ENCODE assay signal across 25 mouse cellular contexts in the genomic region with DNA sequence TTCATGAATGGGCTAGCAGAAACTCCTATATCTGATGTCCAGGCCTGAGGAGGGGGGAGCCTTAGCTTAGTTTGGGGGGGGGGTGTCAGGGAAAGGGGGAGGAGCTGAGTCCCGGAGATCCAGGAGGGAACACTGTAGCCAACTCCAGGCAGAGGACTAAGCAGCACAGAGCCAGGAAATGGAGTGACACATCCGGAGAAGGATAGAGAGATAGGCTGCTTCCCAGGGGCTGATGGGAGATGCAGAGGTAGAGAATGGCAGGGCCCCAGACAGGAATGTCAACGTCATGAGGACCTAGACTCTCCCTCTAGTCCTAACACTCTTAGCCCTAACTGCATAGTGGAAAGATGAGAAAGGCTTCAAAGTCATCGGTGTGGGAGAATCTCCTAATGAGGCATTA. TPM values are rescaled to one million over a fixed set of nuclear protein-coding genes. Genes with fewer than 3 reads are reported as not detected.
DNase-seq lines count a peak whose midpoint lies in the region; ATAC-seq and TF ChIP-seq lines count a peak whose summit lies in the region.
"Had no signal": no experiment of that assay in that cellular context is flagged by ENCODE, and none has a peak within 500 bp of the region (broad histone marks: within the 10 kb centered on the region; RNA-seq: fewer than 3 reads in every experiment).

No protein-coding gene starts in this region.

- ATAC-seq in heart, embryonic 11.5 days (replicated peaks; ENCODE audit: insufficient number of reproducible peaks, low FRiP score, low TSS enrichment) = no peak
- 0 out of 2 replicates have a peak, but pooled peaks have one; percentile 26 for ATAC-seq in heart, postnatal 0 days (ENCODE audit: insufficient read depth, low read depth)
- ATAC-seq: forebrain, embryonic 14.5 days; hindbrain, embryonic 16.5 days; intestine, embryonic 15.5 days had no signal

- no peak for TF ChIP-seq EP300 in heart, postnatal 0 days (IDR thresholded peaks at IDR 0.05; ENCODE audit: low read depth)

- intact Hi-C loops in heart, postnatal 25 days (cut with DNase I) = loop anchor here (10.0 kb wide), 1 partner anchor 47 kb away; a partner anchor contains a TSS

- peaks cover 97% of the 10 kb centered on the region for H3K79me2 ChIP-seq in macrophage (ENCODE audit: inconsistent target)

- H3K9ac ChIP-seq in heart, embryonic 11.5 days (ENCODE audit: low read depth, low read length) = no peak overlapping the region
- no peak overlapping the region for H3K9ac ChIP-seq in heart, postnatal 0 days (replicated peaks; ENCODE audit: low read depth, low read length)
- H3K9ac ChIP-seq: intestine, embryonic 15.5 days; liver, embryonic 15.5 days; midbrain, embryonic 12.5 days; neural tube, embryonic 12.5 days had no signal

- no peak for TF ChIP-seq CTCF in heart, postnatal 0 days (IDR thresholded peaks at IDR 0.05; ENCODE audit: low read depth)
- TF ChIP-seq CTCF in lung, adult 2 months (IDR thresholded peaks at IDR 0.05; ENCODE audit: insufficient read depth, low read length) = no peak

- H3K27ac ChIP-seq in heart, embryonic 11.5 days (ENCODE audit: low read depth, low read length) = peak overlapping the region; percentile 43; the same call in 1 of the 2 replicates
- H3K27ac ChIP-seq in heart, postnatal 0 days (ENCODE audit: low read depth) = peak overlapping the region; percentile 30; the same call in 1 of the 2 replicates
- H3K27ac ChIP-seq in macrophage = peak overlapping the region; percentile 82
- H3K27ac ChIP-seq: hindbrain, embryonic 10.5 days; intestine, embryonic 15.5 days; layer of hippocampus, adult 2 months; limb, embryonic 10.5 days; liver, embryonic 15.5 days; midbrain, embryonic 12.5 days; neural tube, embryonic 12.5 days; stomach, postnatal 0 days had no signal

- H3K27me3 ChIP-seq in heart, embryonic 11.5 days (ENCODE audit: control insufficient read depth, insufficient read depth, low read length) = no peaks in the 10 kb centered on the region
- no peaks in the 10 kb centered on the region for H3K27me3 ChIP-seq in heart, postnatal 0 days (ENCODE audit: control insufficient read depth, insufficient read depth, low read length)
- H3K27me3 ChIP-seq: CH12.LX; intestine, embryonic 15.5 days; liver, embryonic 15.5 days; midbrain, embryonic 12.5 days; neural tube, embryonic 12.5 days had no signal

- no peak overlapping the region for H3K4me3 ChIP-seq in heart, embryonic 11.5 days (ENCODE audit: low read depth, low read length)
- no peak overlapping the region for H3K4me3 ChIP-seq in heart, postnatal 0 days (ENCODE audit: low read depth, low read length)
- H3K4me3 ChIP-seq in lung, adult 2 months (replicated peaks; ENCODE audit: extremely low read depth, low read depth, low read length) = no peak overlapping the region
- H3K4me3 ChIP-seq in macrophage (ENCODE audit: inconsistent target) = no peak overlapping the region
- H3K4me3 ChIP-seq: hindbrain, embryonic 10.5 days; intestine, embryonic 15.5 days; layer of hippocampus, adult 2 months; limb, embryonic 10.5 days; liver, embryonic 15.5 days; midbrain, embryonic 12.5 days; neural tube, embryonic 12.5 days had no signal

- DNase-seq in heart, adult 18-20 months = no peak
- DNase-seq in heart, postnatal 0 days (ENCODE audit: low spot score) = peak; percentile 52
- DNase-seq in heart, postnatal 25 days (ENCODE audit: low spot score) = no peak
- DNase-seq in lung, postnatal 10 days = peak; percentile 40
- DNase-seq in lung, adult 2 months = no peak
- DNase-seq: adrenal gland, postnatal 25 days; B cell, adult 2 months; cerebellum, adult 9-10 months; gastrocnemius, postnatal 25 days; liver; right cerebral cortex, postnatal 14 days; thymus, adult 2 months had no signal

- H3K4me1 ChIP-seq in heart, embryonic 11.5 days (ENCODE audit: control insufficient read depth, insufficient read depth, low read length) = peaks cover 29% of the 10 kb centered on the region
- peaks cover 52% of the 10 kb centered on the region for H3K4me1 ChIP-seq in heart, postnatal 0 days (ENCODE audit: control insufficient read depth, insufficient read depth)
- H3K4me1 ChIP-seq in lung, adult 2 months (ENCODE audit: control insufficient read depth, insufficient read depth, low read length) = peaks cover 21% of the 10 kb centered on the region

- no peaks in the 10 kb centered on the region for H3K36me3 ChIP-seq in heart, embryonic 11.5 days (ENCODE audit: control insufficient read depth, insufficient read depth, low read length)
- H3K36me3 ChIP-seq in heart, postnatal 0 days (replicated peaks; ENCODE audit: control insufficient read depth, insufficient read depth, low read length) = 0 out of 2 replicates have a peak, but pooled peaks cover 3% of the 10 kb centered on the region
- H3K36me3 ChIP-seq in macrophage (ENCODE audit: inconsistent target) = no peaks in the 10 kb centered on the region
- H3K36me3 ChIP-seq: hindbrain, embryonic 10.5 days; intestine, embryonic 15.5 days; limb, embryonic 10.5 days; liver, embryonic 15.5 days; midbrain, embryonic 12.5 days; neural tube, embryonic 12.5 days had no signal

- 54% methylated on average over 4 of the region's 4 CpGs for WGBS in heart, embryonic 11.5 days (ENCODE audit: insufficient replicate concordance)
- 34% methylated on average over 4 of the region's 4 CpGs for WGBS in heart, postnatal 0 days
- 44% methylated on average over 4 of the region's 4 CpGs for WGBS in lung, adult 2 months
- 91% methylated on average over 4 of the region's 4 CpGs for WGBS in macrophage (ENCODE audit: missing documents)

- TF ChIP-seq POLR2A in lung, adult 2 months (IDR thresholded peaks at IDR 0.05; ENCODE audit: borderline replicate concordance, extremely low read depth, low read depth, low read length) = no peak

- H3K4me2 ChIP-seq in heart, embryonic 11.5 days = no peak overlapping the region
- H3K4me2 ChIP-seq in heart, postnatal 0 days (ENCODE audit: low read depth, low read length) = no peak overlapping the region
- H3K4me2 ChIP-seq: intestine, embryonic 15.5 days; liver, embryonic 15.5 days; midbrain, embryonic 12.5 days; neural tube, embryonic 12.5 days had no signal

- no peaks in the 10 kb centered on the region for H3K9me3 ChIP-seq in heart, embryonic 11.5 days (replicated peaks; ENCODE audit: control insufficient read depth, low read length)
- H3K9me3 ChIP-seq in heart, postnatal 0 days (replicated peaks; ENCODE audit: control insufficient read depth, low read length) = no peaks in the 10 kb centered on the region
- H3K9me3 ChIP-seq: hindbrain, embryonic 10.5 days; intestine, embryonic 15.5 days; limb, embryonic 10.5 days; liver, embryonic 15.5 days; midbrain, embryonic 12.5 days; neural tube, embryonic 12.5 days had no signal

RNA-seq across cellular contexts. Expression of a gene that starts 44.7 kb away (rescaled TPM):
- 22.7 and 24.7 TPM in 2 replicates for polyA plus RNA-seq in heart, embryonic 11.5 days (2014; fragmentation: Nextera tagmentation; extraction: Ambion mirVana)
- total RNA-seq in heart, adult 18-20 months (2021) = 10 to 100 TPM; 34.7 to 42.9 TPM
- total RNA-seq in heart, postnatal 0 days (2014; rRNA removed; ENCODE audit: low replicate concordance) = 31.8 and 44.5 TPM in 2 replicates
- 27.5 and 28.7 TPM in 2 replicates for polyA plus RNA-seq in heart, postnatal 0 days (2015; fragmentation: Nextera tagmentation; extraction: Ambion mirVana)
- 10 to 100 TPM; 32.5 to 37.7 TPM for total RNA-seq in heart, postnatal 25 days (2021)
- polyA plus RNA-seq in lung, adult 2 months (2012; rRNA removed) = 15.0 and 16.1 TPM in 2 replicates
- total RNA-seq in macrophage (2018; cell fraction: chromatin; rRNA removed) = 10 to 100 TPM in 25 of 26 experiments, 1 to 10 TPM in 1; 9.3 to 58.6 (median 22.7) TPM
- total RNA-seq in macrophage (2018; cell fraction: cytosol; rRNA removed) = 10 to 100 TPM; 12.6 to 50.5 (median 23.2) TPM
- 10 to 100 TPM; 14.7 to 57.0 (median 26.5) TPM for total RNA-seq in macrophage (2018; cell fraction: nucleus; rRNA removed)
- polyA plus RNA-seq in macrophage (2018) = 11.3 to 18.9 TPM (median 18.6 TPM) in 3 replicates

Comparison
In these comparisons a context has a peak if more than half of its experiments do, and no peak if none do; other contexts are left out.
1. DNase-seq: peak in heart, postnatal 0 days (single experiment) and lung, postnatal 10 days (single experiment); none in heart, adult 18-20 months (0 of 2), heart, postnatal 25 days (single experiment) and lung, adult 2 months (single experiment).
2. H3K27ac ChIP-seq: peak in every context shown above with its lines; median percentile 82 in macrophage; 43 in heart, embryonic 11.5 days; 30 in heart, postnatal 0 days.